ENCODE assay signal across 15 mouse cellular contexts in the genomic region with DNA sequence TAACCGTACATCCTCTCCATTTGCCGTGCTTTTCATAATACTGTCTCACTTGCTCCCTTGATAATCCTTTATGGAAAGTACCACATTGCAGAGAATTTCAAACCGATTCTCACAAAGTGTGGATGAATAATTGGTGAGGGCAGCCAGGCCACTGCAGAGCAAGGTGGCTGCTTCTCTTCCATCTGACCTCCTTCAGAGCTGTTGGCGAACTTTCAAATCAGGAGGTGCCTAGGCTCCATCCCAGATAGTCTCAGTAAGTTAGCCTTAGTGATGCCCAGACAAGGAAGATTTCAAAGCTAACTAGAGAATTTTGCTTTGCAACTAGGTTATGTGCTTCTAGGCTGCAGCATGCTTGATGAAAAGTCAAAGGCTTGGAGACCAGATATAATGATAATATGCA. TPM values are rescaled to one million over a fixed set of nuclear protein-coding genes. Genes with fewer than 3 reads are reported as not detected.
"Had no signal": no experiment of that assay in that cellular context is flagged by ENCODE, and none has a peak within 500 bp of the region (broad histone marks: within the 10 kb centered on the region; RNA-seq: fewer than 3 reads in every experiment).

No protein-coding gene starts in this region.

- DNase-seq: cerebellum, adult 9-10 months; forebrain, postnatal 0 days; gastrocnemius, adult 2 months; gastrocnemius, postnatal 10 days; gastrocnemius, postnatal 14 days; gastrocnemius, postnatal 25 days; gastrocnemius, postnatal 36 days; heart, adult 18-20 months; heart, adult 2 months had no signal

- ATAC-seq: forebrain, embryonic 13.5 days; forebrain, embryonic 14.5 days; forebrain, embryonic 15.5 days; forebrain, embryonic 16.5 days; forebrain, postnatal 0 days had no signal

RNA-seq across cellular contexts. Expression of gene Rnf152, which starts 18.1 kb away (rescaled TPM):
- total RNA-seq: common myeloid progenitor, adult 5-6 weeks; granulocyte monocyte progenitor cell, adult 5-6 weeks had no signal
